Mouse (Mus musculus) mesoderm, embryonic 11.5 days (tissue): ENCODE measurements around the gene Ppef1.
"Not testable (repeated sequence)": the region's sequence is repeated elsewhere in the genome, so short reads cannot be mapped to it uniquely, and the experiment has no call there.

Experiments used
- DNase-seq: peaks from one replicate; pipeline ENCODE4 v3.0.0-alpha.2; 2012; ENCODE audit warnings: low read depth, low spot score

Gene Ppef1

GRCm38 (mm10) chrX:160735650-160736049 lies at the start of gene Ppef1:
Gene Ppef1 (minus strand): TSS chrX:160735765.
- DNase-seq = no peak

- no peak for DNase-seq
These were observed 46.7 kb upstream of the Ppef1 start for GRCm38 (mm10) chrX:160782276-160782675.

- no peak for DNase-seq
These were observed 37.5 kb upstream of the Ppef1 start for GRCm38 (mm10) chrX:160773033-160773432.

GRCm38 (mm10) chrX:160769622-160770021 lies 34.1 kb upstream of the Ppef1 start:
- not testable (repeated sequence) for DNase-seq

DNA sequence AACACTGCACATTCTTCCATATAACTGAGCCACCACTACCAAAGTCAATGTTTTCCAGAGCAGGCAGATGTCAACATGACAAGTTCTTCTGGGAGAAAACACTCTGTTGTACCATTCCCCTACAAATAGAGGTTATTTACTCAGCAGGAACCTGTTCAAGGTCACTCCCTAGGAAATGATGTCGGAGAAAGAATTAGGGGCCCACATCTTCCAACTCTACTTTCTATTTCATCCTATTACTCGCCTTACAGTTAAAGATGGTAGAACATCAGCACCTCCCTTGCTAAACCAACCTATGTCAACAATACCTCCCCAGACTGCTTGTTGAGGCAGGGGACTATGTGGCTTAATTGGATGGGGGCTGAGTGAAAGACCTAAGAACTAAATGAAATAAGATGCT lies 32.1 kb upstream of the Ppef1 start, which contains the start of gene Rs1:
Gene Rs1 (plus strand): TSS at position 301 of the 400 bp plus-strand sequence.
- no peak for DNase-seq

- peak; percentile 38 for DNase-seq
These were observed 30.7 kb upstream of the Ppef1 start for GRCm38 (mm10) chrX:160766233-160766616.

DNA sequence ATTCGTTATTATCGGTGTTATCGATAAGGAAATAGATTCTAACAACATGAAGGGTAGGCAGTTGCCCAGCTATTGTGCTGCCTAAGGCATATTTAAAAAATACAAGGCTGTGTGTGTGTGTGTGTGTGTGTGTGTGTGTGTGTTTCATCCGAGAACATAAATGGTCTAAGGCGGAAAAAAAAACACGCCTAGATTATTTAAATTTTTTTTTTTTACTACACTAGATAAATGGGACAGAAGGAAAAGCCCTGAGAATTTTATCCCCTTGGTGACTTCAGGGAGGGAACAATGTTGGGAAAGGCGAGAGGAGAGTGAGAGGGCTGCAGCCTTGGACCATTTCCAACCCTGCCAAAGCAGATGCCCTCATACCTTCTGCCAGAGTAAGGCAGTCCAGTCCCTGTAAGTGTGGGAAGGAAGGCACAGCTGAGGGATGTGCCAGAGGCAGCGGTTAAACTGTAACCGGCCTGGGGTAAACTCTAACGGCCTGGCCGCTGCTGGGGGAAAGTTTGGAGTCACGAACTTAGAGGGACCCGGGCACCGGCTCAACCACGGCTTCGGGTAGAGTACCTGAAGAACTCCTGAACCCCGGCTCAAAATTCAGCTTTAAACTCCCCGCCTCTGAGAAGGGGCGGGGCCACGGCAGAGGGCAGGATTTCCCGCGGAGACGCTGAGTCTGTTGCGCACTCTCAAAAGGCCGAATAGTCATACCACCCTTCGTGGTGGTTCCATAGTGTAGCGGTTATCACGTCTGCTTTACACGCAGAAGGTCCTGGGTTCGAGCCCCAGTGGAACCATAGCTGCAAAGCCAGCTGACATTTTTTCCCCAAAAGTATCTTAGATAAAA lies 30.0 kb upstream of the Ppef1 start:
- DNase-seq = peak; percentile 84

DNA sequence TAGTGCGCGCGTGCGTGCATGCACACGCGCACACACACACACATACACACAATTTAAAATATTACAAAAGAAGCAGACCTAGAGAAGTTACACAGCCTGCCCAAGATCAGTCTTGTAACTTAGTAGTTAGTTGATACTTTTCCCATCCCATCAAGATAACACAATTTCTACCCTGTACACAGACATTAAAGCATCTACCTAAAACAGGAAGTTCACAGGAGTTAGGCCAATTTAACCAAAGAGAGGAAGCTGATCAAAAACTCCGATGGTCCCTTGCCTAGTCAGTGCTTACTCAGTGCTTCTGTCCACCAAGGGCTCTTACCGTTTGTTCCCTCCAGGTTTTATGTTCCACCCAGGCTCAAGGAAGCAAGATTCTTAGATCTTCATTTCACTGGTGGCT lies 15.2 kb upstream of the Ppef1 start:
- DNase-seq = no peak

GRCm38 (mm10) chrX:160748653-160749052 lies 13.1 kb upstream of the Ppef1 start:
- no peak for DNase-seq

DNA sequence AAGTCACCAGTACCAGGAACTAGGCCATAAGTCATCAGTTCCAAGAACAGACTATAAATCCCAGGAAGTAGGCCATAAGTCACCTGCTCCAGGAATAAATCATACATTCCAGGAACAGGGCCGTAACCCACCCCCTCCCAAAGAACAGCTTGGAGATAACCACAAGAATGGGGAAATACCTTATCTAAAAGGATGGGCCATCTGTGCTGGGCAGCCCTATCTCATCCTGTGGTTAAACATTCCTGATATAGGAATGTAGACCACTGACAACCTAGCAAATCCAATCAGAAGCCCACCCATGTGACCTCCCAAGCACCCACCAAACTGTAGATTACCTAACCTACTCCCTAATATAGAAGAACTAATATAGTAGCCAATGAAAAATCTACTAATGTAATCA lies 9.8 kb upstream of the Ppef1 start:
- no peak for DNase-seq

- DNase-seq = no peak
These were observed 36.4 kb downstream of the Ppef1 start for GRCm38 (mm10) chrX:160699171-160699570.

- no peak for DNase-seq
These were observed 44.0 kb downstream of the Ppef1 start for GRCm38 (mm10) chrX:160691559-160691958.

DNA sequence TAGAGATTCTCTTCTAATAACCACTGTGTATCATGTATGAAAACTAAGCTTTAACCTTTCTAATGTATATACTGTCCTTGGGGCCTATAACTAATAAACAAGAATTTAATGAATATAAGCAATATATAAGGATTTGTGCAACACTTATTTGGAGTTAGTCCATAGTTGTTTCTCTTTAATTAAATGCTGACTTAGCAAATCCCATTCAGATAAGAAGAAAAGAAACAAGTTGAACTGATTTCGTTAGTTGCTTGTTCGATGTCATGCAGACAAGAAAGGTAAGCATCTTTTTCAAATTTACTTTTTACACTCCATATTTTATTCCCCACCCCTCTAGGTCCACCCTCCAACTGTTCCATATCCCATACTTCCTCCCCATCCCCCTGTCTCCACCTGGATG lies 45.5 kb downstream of the Ppef1 start:
- no peak for DNase-seq

DNA sequence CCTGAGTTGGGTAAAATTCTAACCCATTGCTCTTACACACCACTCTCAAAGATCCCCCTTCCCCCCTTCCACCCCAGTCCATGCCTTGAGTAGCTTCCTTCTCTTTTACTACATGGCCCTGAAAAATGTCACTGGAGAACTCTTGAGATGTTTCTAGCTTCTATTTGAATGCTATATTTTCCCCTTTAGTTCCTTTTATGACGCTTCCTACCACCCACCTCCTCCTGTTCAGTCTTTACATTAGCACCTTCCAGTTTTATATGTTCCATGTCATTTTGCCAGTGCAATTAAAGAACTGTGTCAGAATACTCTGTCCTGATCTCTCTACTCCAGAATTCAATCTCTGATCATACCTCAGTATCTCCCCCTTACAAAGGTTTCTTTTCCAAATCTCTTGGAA lies 65.6 kb downstream of the Ppef1 start:
- DNase-seq = no peak

- peak; percentile 54 for DNase-seq
These were observed 124.5 kb downstream of the Ppef1 start for GRCm38 (mm10) chrX:160610882-160611644.

DNA sequence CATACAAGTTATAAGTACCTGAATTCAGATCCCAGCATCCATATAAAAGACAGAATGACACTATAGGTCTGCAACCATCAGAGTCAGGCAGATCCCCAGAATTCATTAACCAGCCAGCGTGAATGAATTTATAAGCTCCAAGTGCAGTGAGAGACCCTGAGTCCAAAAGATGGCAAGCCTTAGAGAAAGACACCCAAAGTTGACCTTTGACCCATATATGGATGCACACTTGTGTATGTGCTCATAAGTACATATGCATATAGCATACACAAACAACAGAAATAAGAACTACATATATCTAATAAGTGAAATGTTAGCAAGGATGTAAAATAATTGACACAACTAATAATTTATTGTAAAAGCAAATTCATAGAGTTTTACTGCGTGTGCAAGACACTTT lies 125.1 kb downstream of the Ppef1 start:
- no peak for DNase-seq

- peak; percentile 51 for DNase-seq
These were observed 125.7 kb downstream of the Ppef1 start for GRCm38 (mm10) chrX:160609849-160610248.

GRCm38 (mm10) chrX:160603981-160604541 lies 131.5 kb downstream of the Ppef1 start:
- no peak for DNase-seq

DNA sequence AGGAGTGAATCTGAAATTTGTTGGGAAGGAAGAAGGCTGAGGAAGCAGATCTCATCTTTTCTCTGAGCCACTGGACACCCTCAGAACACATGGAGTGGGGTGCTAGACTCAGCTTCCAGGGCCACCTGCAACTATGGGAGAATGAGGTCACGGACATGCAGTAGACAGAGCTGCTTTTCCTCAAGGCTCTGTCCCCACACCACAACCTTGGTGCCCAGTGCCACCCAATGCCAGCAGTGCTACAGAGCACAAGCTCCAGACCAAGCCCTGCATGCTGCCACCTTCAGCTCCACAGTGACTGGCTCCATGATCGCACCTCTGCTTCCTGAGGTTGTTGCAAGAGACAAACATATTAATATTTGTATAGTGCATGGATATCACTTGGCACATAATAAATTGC lies 132.2 kb downstream of the Ppef1 start:
- no peak for DNase-seq

DNA sequence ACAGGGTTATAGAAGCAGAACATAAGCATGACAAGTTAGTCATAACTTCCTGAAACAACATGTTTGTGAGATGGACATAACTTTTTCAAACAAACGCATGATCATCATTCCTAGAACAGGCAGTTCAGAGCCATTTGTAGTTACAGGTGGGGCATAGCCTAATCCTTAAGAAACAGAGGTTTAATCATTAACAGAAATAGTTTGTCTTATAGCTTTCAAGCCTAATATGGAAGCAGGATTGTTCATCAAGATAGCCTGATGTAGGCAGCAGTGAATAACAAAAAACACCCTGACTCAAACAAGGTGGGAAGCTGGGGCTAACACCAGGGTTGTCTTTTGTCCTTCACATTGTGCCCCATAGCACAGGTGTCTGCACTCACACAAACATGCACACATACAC lies 132.8 kb downstream of the Ppef1 start:
- DNase-seq = no peak

- DNase-seq = no peak
These were observed 134.5 kb downstream of the Ppef1 start for GRCm38 (mm10) chrX:160601053-160601452.
